Mouse (Mus musculus) embryo, embryonic 9.5 days (tissue): ENCODE measurements around the gene Cntnap2.

Experiments used
- DNase-seq: peaks from one replicate; pipeline ENCODE4 v3.0.0-alpha.2; 2017; ENCODE audit errors: extremely low spot score

Gene Cntnap2

DNA sequence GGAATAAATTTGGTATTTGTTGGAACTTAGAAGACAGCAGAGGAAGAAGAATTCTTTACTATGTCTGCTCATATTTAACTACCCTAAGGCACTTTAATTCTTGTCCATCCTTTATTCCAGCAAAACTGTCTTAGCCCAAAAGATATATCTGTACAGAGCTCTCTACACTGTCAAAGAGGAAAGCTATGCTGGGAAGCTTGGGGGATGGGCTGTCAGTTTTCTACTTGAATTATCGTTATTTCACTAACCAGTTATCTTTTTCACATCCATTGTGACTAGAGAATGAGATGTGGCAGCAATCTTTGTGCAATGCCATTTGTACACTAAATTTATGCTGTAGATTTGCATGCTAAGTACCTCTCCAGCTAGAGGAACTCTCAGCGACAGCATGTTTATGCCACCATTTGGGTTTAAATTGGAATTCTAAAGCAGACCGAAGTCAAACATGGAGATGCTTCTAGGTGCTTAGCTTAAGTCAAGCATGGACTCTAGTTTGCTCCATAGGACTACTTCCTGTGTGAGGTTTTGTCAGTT is 268.9 kb downstream of the Cntnap2 start:
- DNase-seq = no peak

DNA sequence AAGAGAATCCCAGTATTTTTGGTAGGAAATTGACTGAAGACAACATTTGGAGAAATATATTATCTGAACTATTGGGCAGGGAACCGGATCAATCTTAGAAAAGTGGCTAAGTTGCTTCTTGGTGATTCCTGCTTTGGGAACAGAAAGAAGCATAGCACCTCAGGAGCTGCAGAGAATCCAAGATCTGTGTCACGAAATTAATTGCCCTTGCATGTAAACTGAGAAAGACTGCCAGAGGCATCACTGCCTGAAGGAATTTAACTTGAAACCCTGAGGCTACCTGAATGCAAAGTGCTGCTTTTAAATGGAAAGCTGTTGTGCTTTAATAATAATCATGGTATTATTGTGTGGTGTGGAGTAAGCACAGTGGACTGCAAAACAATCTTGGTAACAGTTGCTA is 286.2 kb downstream of the Cntnap2 start:
- DNase-seq = no peak

DNA sequence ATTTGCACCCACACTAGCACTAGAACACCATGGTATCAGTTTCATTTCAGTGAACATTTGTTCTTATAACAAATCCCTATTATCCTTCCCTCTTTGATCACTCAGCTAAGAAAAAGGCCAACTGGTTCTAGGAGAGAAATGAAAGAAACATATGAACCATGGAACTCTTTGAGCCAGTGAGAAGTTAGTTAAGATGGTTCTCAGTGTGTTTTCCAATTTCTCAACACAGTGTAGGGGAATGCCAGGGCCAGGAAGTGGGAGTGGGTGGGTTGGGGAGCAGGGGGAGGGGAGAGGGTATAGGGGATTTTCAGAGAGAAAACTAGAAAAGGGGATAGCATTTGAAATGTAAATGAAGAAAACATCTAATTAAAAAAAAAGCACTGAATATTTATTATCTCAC is 286.8 kb downstream of the Cntnap2 start:
- no peak for DNase-seq

DNA sequence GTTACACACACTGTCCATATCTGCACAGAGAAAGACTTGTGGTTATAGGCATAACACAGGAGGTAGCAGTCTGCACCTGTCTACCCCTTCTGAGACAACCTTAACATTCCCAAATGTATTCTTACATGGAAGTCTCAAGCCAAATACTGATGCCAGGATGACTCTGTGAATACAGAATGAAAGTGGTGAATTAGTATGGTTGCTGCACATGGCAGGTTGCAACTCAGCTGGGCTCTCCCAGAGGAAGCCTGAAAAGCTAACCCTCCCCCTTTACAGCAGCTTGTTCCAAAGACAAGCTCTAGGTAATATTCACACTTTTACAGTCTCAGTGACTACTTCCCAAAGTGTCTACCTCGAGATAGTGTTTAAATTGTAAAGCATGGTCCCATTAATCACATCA is 307.3 kb downstream of the Cntnap2 start:
- no peak for DNase-seq

DNA sequence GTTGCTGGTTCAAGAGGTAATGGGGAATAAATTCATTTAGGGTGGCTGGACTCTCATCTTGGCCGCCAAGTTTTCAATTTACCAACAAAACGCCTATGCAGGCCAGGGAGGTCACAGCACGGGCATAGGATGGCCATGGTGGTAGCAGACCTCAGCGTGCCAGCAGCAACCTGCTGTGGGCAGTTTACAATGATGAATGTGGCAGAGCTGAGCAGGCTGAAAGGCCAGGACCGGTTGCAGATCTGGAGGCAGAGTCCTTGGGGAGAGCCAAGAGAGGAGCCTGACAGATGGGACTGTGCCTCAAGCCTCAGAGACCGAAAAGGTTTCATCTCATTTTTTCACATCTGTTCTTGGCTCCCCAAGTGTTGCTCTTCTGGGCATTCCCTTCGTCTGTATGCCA is 322.0 kb downstream of the Cntnap2 start:
- DNase-seq = no peak

DNA sequence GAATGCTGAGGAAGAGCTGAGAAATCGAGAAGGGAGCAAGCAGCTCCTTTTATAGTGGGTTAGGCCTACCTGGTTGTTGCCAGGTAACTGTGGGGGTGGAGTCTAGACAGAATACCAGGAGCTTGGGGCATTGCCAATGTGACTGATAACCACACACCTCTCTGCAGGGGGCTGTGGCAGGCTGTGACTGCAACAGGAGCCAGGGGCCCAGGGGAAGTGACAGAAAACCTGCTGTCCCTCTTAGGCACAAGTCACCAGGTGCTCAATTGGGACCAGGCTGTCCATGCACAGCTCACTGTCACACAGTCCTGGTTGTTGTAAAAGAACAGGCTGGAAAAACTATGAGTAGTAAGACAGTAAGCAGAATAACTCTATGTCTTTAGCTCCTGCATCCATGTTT is 329.9 kb downstream of the Cntnap2 start:
- DNase-seq = no peak

DNA sequence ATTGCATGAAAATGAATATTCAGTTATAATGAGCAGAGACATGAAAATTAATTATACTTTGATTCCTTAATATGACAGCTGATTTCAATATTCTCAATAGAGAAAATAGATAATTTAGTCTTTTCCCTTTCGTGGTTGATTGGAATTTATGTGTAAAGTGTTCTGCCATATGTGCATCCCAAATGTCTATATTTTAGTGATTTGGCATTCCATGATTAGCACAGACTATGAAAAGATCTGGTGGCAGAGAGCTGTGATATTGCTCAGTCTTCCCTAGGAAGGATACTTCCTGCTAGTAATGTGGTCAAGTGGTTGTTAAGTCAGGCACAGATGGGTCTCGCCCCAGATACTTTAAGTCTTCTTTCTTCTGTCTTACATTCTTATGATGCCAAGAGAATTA is 354.5 kb downstream of the Cntnap2 start:
- no peak for DNase-seq

DNA sequence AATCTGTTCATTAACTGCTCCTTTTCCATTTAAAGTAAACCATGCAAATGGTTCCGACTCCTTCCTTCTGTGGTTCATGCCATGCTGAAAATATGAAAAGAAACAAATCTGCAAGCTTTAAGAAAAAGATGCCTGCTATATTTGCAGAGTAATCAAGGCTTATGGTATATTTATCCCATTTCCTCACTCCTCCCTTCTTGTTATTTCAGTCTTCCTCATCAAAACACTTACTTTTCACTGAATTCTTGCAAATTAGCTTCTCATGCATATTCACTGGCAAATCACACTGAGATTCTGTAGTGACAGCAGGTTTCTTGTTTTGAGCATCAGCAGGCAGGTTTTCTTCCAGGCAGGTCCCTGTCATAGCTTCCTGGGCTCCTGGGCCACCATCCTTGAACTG is 396.3 kb downstream of the Cntnap2 start:
- no peak for DNase-seq

DNA sequence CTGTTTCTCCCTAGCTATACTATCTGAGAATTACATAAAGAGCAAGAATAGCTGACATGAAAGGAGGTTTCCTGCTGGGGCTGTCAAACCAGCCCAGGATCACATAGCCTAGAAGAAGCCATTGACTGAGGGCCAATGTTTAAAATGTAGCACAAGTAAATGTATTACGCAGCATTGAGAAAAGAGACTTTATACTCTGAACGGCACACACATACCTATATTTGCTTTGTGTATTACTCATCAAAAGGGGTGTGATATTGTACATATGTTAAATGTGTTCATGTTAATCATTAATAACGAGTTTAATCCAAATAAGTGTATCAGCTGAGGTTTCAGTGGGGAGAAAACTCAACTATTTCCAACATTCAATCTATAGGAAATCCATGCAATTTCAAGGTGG is 459.1 kb downstream of the Cntnap2 start:
- DNase-seq = no peak

DNA sequence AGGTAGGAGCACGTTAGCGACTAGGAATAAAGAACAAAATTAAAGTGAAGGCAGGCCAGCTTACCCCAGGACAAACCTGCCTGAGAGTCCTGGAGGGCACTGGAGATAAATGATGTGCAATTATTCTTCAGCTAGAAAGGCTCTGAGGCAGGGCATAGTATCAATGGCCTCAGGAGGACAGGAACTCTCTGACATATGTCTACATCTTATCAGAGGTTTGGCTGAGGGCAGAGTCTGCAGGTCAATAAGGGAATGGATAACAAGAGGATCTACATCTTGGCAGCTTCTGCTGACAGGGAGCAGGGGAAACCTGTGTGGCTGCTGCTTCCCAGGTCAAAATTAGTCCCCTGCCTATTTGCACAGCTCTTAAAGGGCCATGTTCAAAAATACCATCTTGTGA is 477.8 kb downstream of the Cntnap2 start:
- DNase-seq = no peak

DNA sequence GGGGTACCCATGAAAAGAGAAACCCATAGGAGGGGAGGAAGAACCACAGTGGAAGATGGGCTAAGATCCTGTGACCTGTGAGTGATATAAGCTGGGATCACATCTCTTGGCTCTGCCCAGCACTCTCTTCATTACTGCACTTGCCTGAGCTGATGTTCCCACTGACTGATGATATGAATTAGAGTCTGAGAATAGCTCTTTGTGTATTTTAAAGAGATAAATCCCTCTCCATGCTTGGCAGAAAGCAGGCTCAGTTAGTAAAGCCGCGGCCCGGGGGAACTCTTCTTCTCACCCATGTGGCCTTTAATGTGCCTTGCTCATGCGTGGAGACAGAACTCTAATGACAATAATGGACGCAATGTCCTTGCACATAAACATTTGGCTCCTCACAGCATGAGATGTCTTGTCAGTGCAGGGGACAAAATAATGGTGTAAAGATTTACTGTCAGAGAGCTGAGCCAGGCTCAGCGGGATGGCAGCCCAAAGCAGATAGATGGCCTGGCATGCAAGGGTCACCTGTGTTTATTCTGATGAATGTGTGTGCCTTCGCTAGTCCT is 485.2 kb downstream of the Cntnap2 start:
- peak; percentile 13 for DNase-seq

DNA sequence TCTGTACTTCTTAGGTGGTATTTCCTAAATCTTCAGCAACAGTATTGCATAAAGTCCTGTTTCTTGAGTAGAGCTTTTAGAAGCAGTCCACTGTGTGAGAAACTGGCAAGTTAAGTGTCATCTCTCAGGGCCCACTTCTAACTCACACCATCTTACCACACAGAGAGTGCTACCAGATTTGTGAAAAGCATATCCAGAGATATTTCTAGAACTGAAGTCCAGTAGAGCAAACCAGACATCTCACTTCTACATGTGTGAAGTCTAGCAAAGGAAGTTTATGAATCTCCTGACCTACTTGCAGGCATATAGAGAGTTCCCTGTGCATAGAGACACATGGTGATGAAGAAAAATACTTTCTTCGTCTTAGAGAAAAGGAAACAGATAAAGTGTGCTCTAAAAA is 500.6 kb downstream of the Cntnap2 start:
- DNase-seq = no peak

DNA sequence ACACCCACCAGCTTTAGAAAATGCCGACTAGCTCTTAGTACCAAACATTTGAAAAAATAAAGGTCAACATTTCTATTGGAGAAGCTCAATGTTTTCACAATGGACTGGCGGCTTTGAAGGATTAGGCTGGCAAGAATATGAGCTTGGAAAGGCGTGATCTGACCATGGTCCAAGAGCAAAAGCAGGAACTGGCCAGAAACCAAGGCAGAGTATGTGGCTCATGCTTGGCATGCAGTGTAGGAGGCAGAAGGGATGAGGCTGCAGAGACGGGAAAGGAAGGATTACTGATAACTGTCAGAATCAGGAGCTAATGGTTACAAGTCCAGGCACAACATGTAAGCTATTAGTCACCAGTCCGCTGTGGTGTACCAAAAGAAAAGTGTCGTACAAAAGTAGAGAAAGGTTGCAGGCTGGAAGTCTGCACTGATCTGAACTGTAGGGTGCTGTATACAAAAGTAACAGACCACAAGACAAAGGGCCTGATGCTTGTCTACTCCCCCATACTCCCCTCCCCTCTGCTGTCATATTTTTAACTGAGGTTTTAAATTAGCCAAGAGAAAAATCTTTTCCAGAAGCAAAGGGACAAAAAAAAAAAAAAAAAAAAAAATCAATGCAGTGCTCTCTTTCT is 525.4 kb downstream of the Cntnap2 start:
- no peak for DNase-seq

DNA sequence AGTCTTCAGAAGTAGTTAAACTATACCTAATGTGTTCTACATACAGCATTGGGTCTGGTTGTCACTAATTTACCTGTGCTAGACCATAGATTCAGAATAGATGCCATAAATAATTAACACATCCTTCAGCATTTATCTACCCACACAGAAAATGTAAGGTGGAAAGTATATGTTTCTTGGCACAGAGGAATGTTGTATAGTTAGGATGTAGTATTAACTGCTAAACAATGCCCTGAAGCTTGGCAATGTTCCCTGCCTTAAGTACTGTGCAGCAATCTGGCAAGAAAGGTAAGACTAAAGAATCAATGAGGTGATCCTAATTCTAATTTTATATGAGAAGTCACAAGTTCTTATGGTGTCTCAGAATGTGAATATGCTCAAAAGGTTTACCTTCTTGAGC is 529.9 kb downstream of the Cntnap2 start:
- DNase-seq = no peak

DNA sequence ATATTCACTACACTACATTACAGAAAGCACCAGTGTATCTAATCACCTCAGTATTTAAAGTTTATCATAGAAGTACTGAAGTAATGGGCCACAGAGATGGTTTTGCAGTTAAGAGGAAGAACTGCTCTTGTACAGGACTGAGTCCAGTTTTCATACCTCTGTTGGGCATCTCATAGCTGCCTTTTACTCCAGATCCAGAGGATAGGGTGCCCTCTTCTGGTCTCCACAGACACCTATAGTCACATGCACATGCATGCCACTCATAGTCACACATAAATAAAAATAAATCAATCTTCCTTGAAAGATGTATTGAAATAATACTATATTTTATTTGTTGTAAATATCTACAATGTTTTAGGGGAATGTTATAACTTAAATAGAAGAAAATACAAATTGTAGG is 587.9 kb downstream of the Cntnap2 start:
- no peak for DNase-seq

DNA sequence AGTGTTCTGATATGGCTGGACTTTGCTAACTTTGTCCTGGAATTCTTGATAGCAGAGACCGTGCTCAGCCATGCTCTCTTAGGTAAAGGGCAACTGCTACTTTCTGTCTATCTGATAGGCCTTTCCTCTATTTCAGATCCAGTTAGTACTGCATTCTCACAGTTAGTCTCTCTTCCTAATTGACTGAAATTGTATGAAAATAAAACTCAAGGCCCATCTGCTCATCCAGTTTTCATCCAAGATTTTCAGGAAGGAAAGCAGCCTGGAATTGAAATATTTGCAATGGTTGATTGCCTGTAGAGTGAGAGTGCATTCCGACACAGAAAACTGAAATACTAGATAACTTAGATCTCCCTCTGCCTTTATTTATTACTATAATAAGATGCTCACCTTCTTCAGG is 589.3 kb downstream of the Cntnap2 start:
- no peak for DNase-seq

DNA sequence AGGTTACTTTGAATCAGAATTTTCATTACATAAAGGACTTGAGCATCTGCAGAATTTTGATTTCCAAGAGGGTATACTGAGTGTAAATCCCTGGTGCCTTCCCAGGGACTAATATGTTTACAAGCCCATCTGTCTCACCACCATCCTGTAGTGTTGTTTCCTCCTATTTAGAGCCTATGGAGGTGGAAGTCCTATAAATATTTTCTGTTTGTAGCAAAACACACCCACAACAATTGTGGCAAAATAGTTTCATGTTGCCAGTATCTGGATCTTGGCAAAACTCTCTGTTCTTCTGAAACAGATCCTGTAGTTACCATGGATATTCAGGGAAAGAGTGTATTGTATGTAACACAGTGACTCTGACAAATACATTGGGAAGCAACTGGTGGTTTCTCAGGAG is 641.1 kb downstream of the Cntnap2 start:
- no peak for DNase-seq

DNA sequence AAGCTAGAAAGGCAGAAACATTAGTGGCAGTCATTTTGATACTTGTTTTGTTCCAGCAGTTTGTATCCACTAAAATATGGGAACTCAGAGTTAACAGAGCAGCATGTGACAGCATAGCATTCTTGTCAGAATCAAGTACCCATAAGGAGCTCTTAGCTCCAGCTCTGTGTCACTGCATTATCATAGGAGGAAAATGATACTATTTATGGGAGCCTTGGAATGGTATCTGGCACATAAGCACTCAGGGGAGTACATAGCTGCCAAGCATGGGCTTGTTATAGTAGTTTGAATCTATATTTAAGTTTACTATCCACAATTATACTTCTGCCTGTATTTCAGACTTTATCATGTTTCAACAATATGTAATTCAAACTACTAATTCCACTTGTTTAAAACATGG is 732.5 kb downstream of the Cntnap2 start:
- no peak for DNase-seq

DNA sequence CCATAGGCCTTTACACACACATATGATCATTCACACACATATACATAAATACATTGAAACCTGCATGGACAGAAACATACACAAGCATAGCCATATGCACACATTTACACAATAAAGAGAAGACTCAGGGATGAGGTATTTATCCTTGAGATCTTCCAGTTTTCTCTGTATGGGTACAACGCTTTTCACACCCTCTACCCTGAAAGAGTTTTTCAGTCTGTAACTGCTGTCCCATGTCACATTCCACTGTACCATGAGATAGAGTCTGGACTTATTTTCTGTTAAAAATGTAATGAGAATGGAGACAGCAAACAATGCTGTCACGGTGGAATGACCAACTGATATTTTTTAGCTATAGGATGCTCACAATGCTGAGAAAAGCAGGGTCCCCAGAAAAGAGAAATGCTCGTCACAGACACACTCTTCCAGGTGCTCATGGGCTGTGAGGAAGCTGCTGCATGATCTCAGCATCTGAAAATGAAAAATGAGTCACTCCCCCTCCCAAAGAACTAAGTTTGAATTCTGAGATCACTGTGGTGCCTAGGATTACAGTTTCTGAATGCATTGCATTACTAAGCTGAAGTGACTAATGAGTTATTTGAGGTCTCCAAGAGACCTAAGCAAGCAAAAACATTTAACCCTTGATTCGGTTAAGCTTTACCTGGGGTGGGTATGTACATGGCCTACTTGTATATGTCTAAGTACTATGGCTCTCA is 782.6 kb downstream of the Cntnap2 start:
- DNase-seq = no peak

DNA sequence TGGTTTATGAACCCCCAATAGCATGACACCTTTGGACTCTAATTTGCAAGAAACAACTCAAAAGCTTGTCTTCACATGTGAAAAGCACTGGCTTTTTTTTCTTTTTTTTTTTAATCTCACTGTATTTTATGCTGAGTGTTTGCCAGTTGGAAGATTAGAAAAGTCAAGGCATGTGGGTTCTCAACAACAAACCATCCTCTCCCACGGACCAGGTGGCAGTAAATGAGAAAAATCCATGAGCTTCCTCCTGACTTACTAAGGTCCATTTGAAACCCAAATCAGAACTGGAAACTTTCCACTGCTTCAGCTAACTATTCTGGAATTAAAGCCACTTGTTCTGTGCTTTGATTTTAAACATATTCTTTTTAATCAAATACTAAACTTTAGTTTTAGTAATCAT is 784.6 kb downstream of the Cntnap2 start:
- DNase-seq = no peak

DNA sequence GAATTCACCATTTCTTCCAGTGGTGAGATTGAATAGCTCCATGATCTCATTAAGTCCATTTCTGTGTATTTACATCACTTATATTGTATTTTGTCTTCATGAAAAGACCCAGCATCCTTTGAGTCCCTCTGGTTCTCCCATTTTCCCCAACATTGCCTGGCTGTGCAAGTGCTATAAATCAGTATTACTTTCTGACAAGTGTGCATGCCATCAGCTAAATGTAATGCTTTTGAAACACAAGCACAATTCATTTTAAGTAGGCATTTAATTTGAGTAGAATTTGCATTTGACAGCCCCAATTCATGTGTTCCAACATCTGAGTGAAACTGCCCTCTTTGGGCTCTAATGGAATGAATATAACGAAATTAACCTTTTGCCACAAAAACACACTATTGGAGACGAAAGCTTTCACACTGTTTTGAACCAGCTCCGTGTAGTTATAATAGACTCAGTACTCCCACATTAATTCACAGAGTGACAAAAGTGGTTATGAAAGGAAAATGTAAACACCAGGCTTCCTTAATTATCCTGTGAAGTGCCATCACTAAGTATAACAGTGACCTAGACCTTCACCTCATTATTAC is 812.3 kb downstream of the Cntnap2 start:
- no peak for DNase-seq

DNA sequence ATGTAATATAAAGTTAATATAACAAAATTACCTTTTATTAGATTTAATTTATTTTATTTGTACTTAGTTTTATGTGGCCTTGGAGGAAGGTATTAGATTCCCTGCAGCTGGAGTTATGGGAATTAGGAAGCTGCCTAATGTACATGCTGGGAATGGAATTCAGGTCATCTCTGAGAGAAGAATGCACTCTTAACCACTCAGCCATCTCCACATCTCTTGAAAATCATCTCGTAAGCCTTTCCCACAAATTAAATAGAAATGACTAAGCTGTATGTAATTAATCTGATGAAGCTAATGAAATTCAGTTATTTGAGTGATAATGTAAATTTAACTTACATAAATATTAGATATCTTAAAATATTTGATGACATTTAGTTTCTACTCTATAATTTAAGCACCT is 826.3 kb downstream of the Cntnap2 start:
- no peak for DNase-seq

DNA sequence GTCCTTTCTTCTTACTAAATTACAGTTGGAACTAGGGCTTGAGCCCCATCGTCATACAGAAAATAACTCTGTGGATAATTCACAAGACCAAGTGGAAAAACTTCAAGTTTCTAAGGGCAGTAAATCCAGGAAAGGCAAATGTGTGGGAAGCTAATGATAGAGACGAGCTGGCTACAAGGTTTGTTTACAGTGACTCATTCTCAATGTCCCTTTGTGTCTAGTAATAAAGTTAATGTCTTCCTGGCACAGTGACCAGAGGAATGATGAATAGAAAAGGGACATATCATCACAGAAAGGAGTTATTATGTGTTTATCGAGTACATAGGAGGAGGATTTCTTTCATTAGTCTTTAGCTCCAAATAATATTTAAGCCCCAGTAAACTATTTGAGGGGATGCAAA is 828.7 kb downstream of the Cntnap2 start:
- DNase-seq = no peak
